Mouse (Mus musculus) layer of hippocampus, adult 9-10 months (tissue): Measurements from ENCODE around the gene Lztfl1.
A peak's percentile ranks its signal among the peaks of the same experiment; 100 is the strongest.
"Not testable (repeated sequence)": the region's sequence is repeated elsewhere in the genome, so short reads cannot be mapped to it uniquely, and the experiment has no call there.

Experiments used
- DNase-seq: peaks from one replicate; pipeline ENCODE4 v3.0.0; 2022; ENCODE audit warnings: low spot score

The Lztfl1 gene

GRCm38 (mm10) chr9:123717186-123718008 lies at the start of gene Lztfl1:
Lztfl1 (minus strand) TSS chr9:123717697.
- DNase-seq, result peak; percentile 94

- DNase-seq, result no peak
Observed at GRCm38 (mm10) chr9:123766996-123767395, 49.5 kb upstream of the Lztfl1 start.

- DNase-seq, result no peak
Observed at GRCm38 (mm10) chr9:123763771-123764170, 46.3 kb upstream of the Lztfl1 start.

- no peak for DNase-seq
Observed at GRCm38 (mm10) chr9:123762886-123763285, 45.4 kb upstream of the Lztfl1 start.

- DNase-seq, result no peak
Observed at GRCm38 (mm10) chr9:123760806-123761205, 43.3 kb upstream of the Lztfl1 start.

- DNase-seq, result no peak
Observed at GRCm38 (mm10) chr9:123758645-123759044, 41.1 kb upstream of the Lztfl1 start.

GRCm38 (mm10) chr9:123758156-123758555 lies 40.7 kb upstream of the Lztfl1 start:
- no peak for DNase-seq

GRCm38 (mm10) chr9:123757326-123757725 lies 39.8 kb upstream of the Lztfl1 start:
- no peak for DNase-seq

- DNase-seq, result no peak
Observed at GRCm38 (mm10) chr9:123756752-123757151, 39.3 kb upstream of the Lztfl1 start.

GRCm38 (mm10) chr9:123754333-123754732 lies 36.8 kb upstream of the Lztfl1 start:
- no peak for DNase-seq

- not testable (repeated sequence) for DNase-seq
Observed at GRCm38 (mm10) chr9:123749687-123750086, 32.2 kb upstream of the Lztfl1 start.

- no peak for DNase-seq
Observed at GRCm38 (mm10) chr9:123740799-123741198, 23.3 kb upstream of the Lztfl1 start.

- no peak for DNase-seq
Observed at GRCm38 (mm10) chr9:123734133-123734532, 16.6 kb upstream of the Lztfl1 start.

- no peak for DNase-seq
Observed at GRCm38 (mm10) chr9:123731271-123731670, 13.8 kb upstream of the Lztfl1 start.

GRCm38 (mm10) chr9:123722737-123723493 lies 5.4 kb upstream of the Lztfl1 start:
- no peak for DNase-seq

- DNase-seq, result no peak
Observed at GRCm38 (mm10) chr9:123716301-123716700, 1.2 kb downstream of the Lztfl1 start.

- DNase-seq, result no peak
Observed at GRCm38 (mm10) chr9:123713111-123713510, 4.4 kb downstream of the Lztfl1 start.

GRCm38 (mm10) chr9:123709226-123709625 lies 8.3 kb downstream of the Lztfl1 start:
- DNase-seq, result no peak

- DNase-seq, result no peak
Observed at GRCm38 (mm10) chr9:123701822-123702221, 15.7 kb downstream of the Lztfl1 start.

- peak; percentile 32 for DNase-seq
Observed at GRCm38 (mm10) chr9:123695634-123696302, 21.7 kb downstream of the Lztfl1 start.

- DNase-seq, result no peak
Observed at GRCm38 (mm10) chr9:123688227-123688626, 29.3 kb downstream of the Lztfl1 start.

- no peak for DNase-seq
Observed at GRCm38 (mm10) chr9:123686206-123686605, 31.3 kb downstream of the Lztfl1 start.

GRCm38 (mm10) chr9:123683704-123684103 lies 33.8 kb downstream of the Lztfl1 start:
- DNase-seq, result no peak
